7 mouse cellular contexts compared by ENCODE assay signal in genomic region chr5:67847253-67848165, GRCm38 (mm10). TPM values are rescaled to one million over a fixed set of nuclear protein-coding genes. Genes with fewer than 3 reads are reported as not detected.
DNase-seq lines count a peak whose midpoint lies in the region; ATAC-seq and TF ChIP-seq lines count a peak whose summit lies in the region.

Gene Atp8a1, minus strand, starts transcription at chr5:67847434.

- TF ChIP-seq POLR2A in heart, adult 2 months (IDR thresholded peaks at IDR 0.05; ENCODE audit: insufficient read depth, low read depth, low read length): peak; percentile 81
- no peak for TF ChIP-seq POLR2A in kidney, adult 2 months (IDR thresholded peaks at IDR 0.05; ENCODE audit: low read depth, low read length)
- peak; percentile 93 for TF ChIP-seq POLR2A in small intestine, adult 2 months (IDR thresholded peaks at IDR 0.05; ENCODE audit: low read depth, low read length)

- peak within 1 kb of the TSS; percentile 83 for H3K27ac ChIP-seq in embryonic facial prominence, embryonic 13.5 days
- peak within 1 kb of the TSS; percentile 91 for H3K27ac ChIP-seq in heart, adult 2 months
- H3K27ac ChIP-seq in kidney, adult 2 months (ENCODE audit: insufficient read depth, low read depth, low read length): peak within 1 kb of the TSS; percentile 65
- H3K27ac ChIP-seq in limb, embryonic 11.5 days (replicated peaks; ENCODE audit: low read depth, low read length): 0 out of 2 replicates have a peak within 1 kb of the TSS, but pooled peaks have one; percentile 12
- H3K27ac ChIP-seq in midbrain, embryonic 13.5 days: peak within 1 kb of the TSS; percentile 91
- peak within 1 kb of the TSS; percentile 89 for H3K27ac ChIP-seq in small intestine, adult 2 months (ENCODE audit: insufficient read depth, low read depth, low read length)

- H3K4me3 ChIP-seq in embryonic facial prominence, embryonic 13.5 days: peak within 1 kb of the TSS; percentile 70
- H3K4me3 ChIP-seq in heart, adult 2 months: peak within 1 kb of the TSS; percentile 79
- H3K4me3 ChIP-seq in kidney, adult 2 months (ENCODE audit: insufficient read depth, low read depth, low read length): peak within 1 kb of the TSS; percentile 91
- H3K4me3 ChIP-seq in limb, embryonic 11.5 days (ENCODE audit: low read depth, low read length): peak within 1 kb of the TSS; percentile 75
- H3K4me3 ChIP-seq in midbrain, embryonic 13.5 days (replicated peaks): peak within 1 kb of the TSS; percentile 89
- H3K4me3 ChIP-seq in small intestine, adult 2 months (ENCODE audit: low read depth, low read length): peak within 1 kb of the TSS; percentile 95

- H3K79me2 ChIP-seq in heart, adult 2 months (replicated peaks; ENCODE audit: control insufficient read depth, insufficient read depth, low read length): no peaks in the 10 kb centered on the region; the same call in 1 of the 2 replicates

- H3K9me3 ChIP-seq in embryonic facial prominence, embryonic 13.5 days: no peaks in the 10 kb centered on the region
- no peaks in the 10 kb centered on the region for H3K9me3 ChIP-seq in limb, embryonic 11.5 days (ENCODE audit: control insufficient read depth, low read length)
- no peaks in the 10 kb centered on the region for H3K9me3 ChIP-seq in midbrain, embryonic 13.5 days

- WGBS in embryonic facial prominence, embryonic 13.5 days: under 1% methylated on average over 53 of the region's 64 CpGs
- under 1% methylated on average over 60 of the region's 64 CpGs for WGBS in heart, adult 2 months
- under 1% methylated on average over 55 of the region's 64 CpGs for WGBS in kidney, adult 2 months
- 1% methylated on average over 44 of the region's 64 CpGs for WGBS in limb, embryonic 11.5 days
- WGBS in midbrain, embryonic 13.5 days: 1% methylated on average over 49 of the region's 64 CpGs
- WGBS in small intestine, adult 2 months: under 1% methylated on average over 64 of the region's 64 CpGs

- no peaks in the 10 kb centered on the region for H3K36me3 ChIP-seq in embryonic facial prominence, embryonic 13.5 days
- no peaks in the 10 kb centered on the region for H3K36me3 ChIP-seq in heart, adult 2 months (ENCODE audit: control insufficient read depth, insufficient read depth, low read length)
- no peaks in the 10 kb centered on the region for H3K36me3 ChIP-seq in kidney, adult 2 months (ENCODE audit: control insufficient read depth, insufficient read depth, low read length)
- no peaks in the 10 kb centered on the region for H3K36me3 ChIP-seq in limb, embryonic 11.5 days (ENCODE audit: control insufficient read depth, insufficient read depth, low read length)
- no peaks in the 10 kb centered on the region for H3K36me3 ChIP-seq in midbrain, embryonic 13.5 days
- no peaks in the 10 kb centered on the region for H3K36me3 ChIP-seq in small intestine, adult 2 months (ENCODE audit: control insufficient read depth, insufficient read depth, low read length)

- peak within 1 kb of the TSS; percentile 80 for H3K4me2 ChIP-seq in embryonic facial prominence, embryonic 13.5 days
- peak within 1 kb of the TSS; percentile 95 for H3K4me2 ChIP-seq in limb, embryonic 11.5 days (ENCODE audit: low read depth, severe bottlenecking)
- peak within 1 kb of the TSS; percentile 80 for H3K4me2 ChIP-seq in midbrain, embryonic 13.5 days (replicated peaks)

- intact Hi-C loops in heart, adult 2 months (cut with DNase I): loop anchor here (5.0 kb wide), 4 partner anchors 50 to 165 kb away; no protein-coding TSS in a partner anchor

- peaks cover 15% of the 10 kb centered on the region for H3K27me3 ChIP-seq in embryonic facial prominence, embryonic 13.5 days
- no peaks in the 10 kb centered on the region for H3K27me3 ChIP-seq in heart, adult 2 months (ENCODE audit: control insufficient read depth, insufficient read depth, low read length)
- no peaks in the 10 kb centered on the region for H3K27me3 ChIP-seq in kidney, adult 2 months (replicated peaks; ENCODE audit: control insufficient read depth, insufficient read depth, low read length)
- H3K27me3 ChIP-seq in limb, embryonic 11.5 days (ENCODE audit: control insufficient read depth, insufficient read depth, low read length): no peaks in the 10 kb centered on the region
- H3K27me3 ChIP-seq in midbrain, embryonic 13.5 days: no peaks in the 10 kb centered on the region
- no peaks in the 10 kb centered on the region for H3K27me3 ChIP-seq in small intestine, adult 2 months (ENCODE audit: control insufficient read depth, insufficient read depth, low read length)

- TF ChIP-seq CTCF in heart, adult 2 months (IDR thresholded peaks at IDR 0.05): peak; percentile 39
- 0 out of 2 replicates have a peak, but pooled peaks have one; percentile 15 for TF ChIP-seq CTCF in kidney, adult 2 months (conservative IDR thresholded peaks at IDR 0.05; ENCODE audit: insufficient read depth, insufficient read length, low read depth, low read length)
- TF ChIP-seq CTCF in small intestine, adult 2 months (IDR thresholded peaks at IDR 0.05; ENCODE audit: extremely low read depth, insufficient read length, insufficient replicate concordance, low read depth, low read length): no peak

- peaks cover 19% of the 10 kb centered on the region for H3K4me1 ChIP-seq in embryonic facial prominence, embryonic 13.5 days
- H3K4me1 ChIP-seq in heart, adult 2 months (ENCODE audit: control insufficient read depth, insufficient read depth, low read length): peaks cover 6% of the 10 kb centered on the region
- 0 out of 2 replicates have a peak, but pooled peaks cover 2% of the 10 kb centered on the region for H3K4me1 ChIP-seq in kidney, adult 2 months (ENCODE audit: control insufficient read depth, insufficient read depth, low read length)
- peaks cover 4% of the 10 kb centered on the region for H3K4me1 ChIP-seq in limb, embryonic 11.5 days (ENCODE audit: control insufficient read depth, insufficient read depth, low read length)
- H3K4me1 ChIP-seq in midbrain, embryonic 13.5 days (replicated peaks): peaks cover 55% of the 10 kb centered on the region
- H3K4me1 ChIP-seq in small intestine, adult 2 months (ENCODE audit: control insufficient read depth, insufficient read depth, insufficient read length, low read length): peaks cover 16% of the 10 kb centered on the region

- ATAC-seq in embryonic facial prominence, embryonic 13.5 days (ENCODE audit: insufficient number of reproducible peaks, insufficient read depth, low FRiP score, low TSS enrichment, low read depth): peak; percentile 95
- ATAC-seq in limb, embryonic 11.5 days (ENCODE audit: insufficient number of reproducible peaks, low FRiP score, low TSS enrichment, low read depth): peak; percentile 96
- ATAC-seq in midbrain, embryonic 13.5 days: peak; percentile 95

- DNase-seq in adrenal gland, postnatal 4 days (ENCODE audit: low spot score in 2 of 2): peak; percentile 97 to 98
- DNase-seq in heart, adult 2 months: peak; percentile 99 to 100
- peak; percentile 99 for DNase-seq in kidney, adult 2 months
- peak; percentile 99 for DNase-seq in limb, embryonic 11.5 days (ENCODE audit: low spot score)

- H3K9ac ChIP-seq in embryonic facial prominence, embryonic 13.5 days: peak within 1 kb of the TSS; percentile 80
- peak within 1 kb of the TSS; percentile 98 for H3K9ac ChIP-seq in heart, adult 2 months (ENCODE audit: low read depth, low read length)
- H3K9ac ChIP-seq in limb, embryonic 11.5 days (ENCODE audit: low read length): peak within 1 kb of the TSS; percentile 63
- peak within 1 kb of the TSS; percentile 89 for H3K9ac ChIP-seq in midbrain, embryonic 13.5 days (replicated peaks)

- TF ChIP-seq EP300 in heart, adult 2 months (IDR thresholded peaks at IDR 0.05; ENCODE audit: insufficient read depth, low read depth, low read length): peak; percentile 60; the same call in 1 of the 2 replicates

RNA-seq across cellular contexts. Expression of gene Atp8a1, which starts in this region (rescaled TPM):
- 10 to 100 TPM; 21.8 to 22.4 TPM for total RNA-seq in adrenal gland, postnatal 4 days (2021)
- polyA plus RNA-seq in embryonic facial prominence, embryonic 13.5 days (2015; fragmentation: Nextera tagmentation; extraction: Ambion mirVana): 4.3 and 6.4 TPM in 2 replicates
- 10 to 100 TPM; 21.8 to 21.9 TPM for total RNA-seq in heart, adult 2 months (2021)
- polyA plus RNA-seq in heart, adult 2 months (2012; rRNA removed): 8.8 and 15.3 TPM in 2 replicates
- 5.1 and 9.0 TPM in 2 replicates for polyA plus RNA-seq in kidney, adult 2 months (2012; rRNA removed)
- 5.7 and 7.7 TPM in 2 replicates for polyA plus RNA-seq in limb, embryonic 11.5 days (2014; fragmentation: Nextera tagmentation; extraction: Ambion mirVana)
- polyA plus RNA-seq in midbrain, embryonic 13.5 days (2015; fragmentation: Nextera tagmentation; extraction: Ambion mirVana): 36.4 and 38.5 TPM in 2 replicates
- polyA plus RNA-seq in small intestine, adult 2 months (2012; rRNA removed): 13.5 and 18.6 TPM in 2 replicates

Comparison
In these comparisons a context has a peak if more than half of its experiments do, and no peak if none do; other contexts are left out.
1. Peak in every context shown above with its lines: DNase-seq, ATAC-seq, H3K4me3 ChIP-seq and H3K27ac ChIP-seq.
2. H3K27ac ChIP-seq: peak in every context shown above with its lines; median percentile 91 in heart, adult 2 months; 91 in midbrain, embryonic 13.5 days; 89 in small intestine, adult 2 months; 83 in embryonic facial prominence, embryonic 13.5 days; 65 in kidney, adult 2 months; 12 in limb, embryonic 11.5 days.